Mouse (Mus musculus) spleen, adult 2 months (tissue): Measurements from ENCODE around the gene Ccdc134.
A peak's percentile ranks its signal among the peaks of the same experiment; 100 is the strongest.

Experiments used
- CTCF ChIP-seq: fragments of 200-500 bp; IDR thresholded peaks from 2 replicates; pipeline ENCODE4 v1.5.1; 2011; ENCODE audit warnings: mild to moderate bottlenecking, inconsistent platforms; ENCODE audit not compliant: insufficient read depth, insufficient read length, insufficient replicate concordance; ENCODE audit errors: extremely low read depth
- POLR2A ChIP-seq: fragments of 200-500 bp; IDR thresholded peaks from 2 replicates; pipeline ENCODE4 v1.6.1; 2011; ENCODE audit warnings: low read depth, low read length, inconsistent platforms

DNA sequence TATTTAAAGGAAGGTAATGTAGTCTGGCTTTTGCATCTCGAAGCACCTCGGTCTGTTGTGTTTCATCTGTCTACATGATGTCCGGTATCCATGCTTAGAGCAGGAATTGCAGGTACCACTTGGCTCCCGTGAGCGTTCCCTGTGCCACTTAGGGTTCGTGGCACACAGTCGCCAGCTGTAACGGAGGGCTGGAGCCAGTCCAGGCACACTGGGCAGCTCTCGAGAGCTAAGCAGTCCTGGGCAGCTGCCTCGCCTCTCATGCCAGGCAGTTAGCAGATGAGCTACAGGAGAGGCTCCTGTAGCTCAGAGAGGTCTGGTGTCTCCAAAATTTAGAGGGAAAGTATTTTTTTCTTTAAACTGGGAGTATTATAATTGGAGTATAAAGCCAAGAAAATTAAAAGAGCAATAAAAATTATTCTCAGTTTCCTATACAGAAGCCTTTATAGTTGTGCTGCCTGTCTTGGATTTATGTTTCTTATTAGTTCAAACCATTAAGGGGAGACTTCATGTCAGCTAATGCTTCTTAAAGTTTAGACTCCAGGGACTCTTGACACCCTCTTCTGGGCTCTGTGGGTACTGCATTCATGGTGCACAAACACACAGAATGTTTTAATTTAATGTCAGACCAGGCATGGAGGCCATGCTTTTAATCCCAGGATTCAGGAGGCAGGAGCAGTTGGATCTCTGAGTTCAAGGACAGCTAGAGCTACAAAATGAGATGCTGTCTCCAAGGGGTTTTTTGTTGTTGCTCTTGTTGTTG is 60.9 kb downstream of the Ccdc134 start:
- TF ChIP-seq POLR2A (no peak), CTCF (peak; percentile 7; the same call in 1 of the 2 replicates)
